Mouse (Mus musculus) thymus, adult 2 months (tissue): ENCODE results near the gene Sema3g. TPM values are rescaled to one million over a fixed set of nuclear protein-coding genes. Genes with fewer than 3 reads are reported as not detected.

Experiments
- DNase-seq: peaks from one replicate; pipeline ENCODE4 v3.0.0; 2021
- H3K27ac ChIP-seq: fragments of 200-500 bp; 2 replicates; pipeline ENCODE4 v1.5.1; 2012; ENCODE audit warnings: low read length, control low read depth; ENCODE audit not compliant: control insufficient read depth, insufficient read depth
- H3K27me3 ChIP-seq: fragments of 200-500 bp; 2 replicates; pipeline ENCODE4 v1.6.1; 2012; ENCODE audit warnings: mild to moderate bottlenecking, low read length, moderate library complexity, mixed read lengths; ENCODE audit not compliant: control insufficient read depth, insufficient read depth
- H3K36me3 ChIP-seq: fragments of 200-500 bp; 2 replicates; pipeline ENCODE4 v1.6.1; 2012; ENCODE audit warnings: mild to moderate bottlenecking, low read length, moderate library complexity; ENCODE audit not compliant: control insufficient read depth, insufficient read depth
- H3K4me1 ChIP-seq: fragments of 200-500 bp; replicated peaks from 2 replicates; pipeline ENCODE4 v1.6.1; 2012; ENCODE audit warnings: low read length; ENCODE audit not compliant: control insufficient read depth, insufficient read depth
- H3K4me3 ChIP-seq: fragments of 200-500 bp; 2 replicates; pipeline ENCODE4 v1.5.1; 2012; ENCODE audit warnings: mild to moderate bottlenecking, low read length, control low read depth, moderate library complexity; ENCODE audit not compliant: control insufficient read depth, insufficient read depth
- CTCF ChIP-seq: fragments of 200-500 bp; IDR thresholded peaks from 2 replicates; pipeline ENCODE4 v1.5.1; 2012; ENCODE audit warnings: mild to moderate bottlenecking, control low read depth, low read length, moderate library complexity, borderline replicate concordance; ENCODE audit not compliant: control insufficient read depth, poor library complexity, insufficient read depth; ENCODE audit errors: extremely low read depth
- POLR2A ChIP-seq: fragments of 200-500 bp; IDR thresholded peaks from 2 replicates; pipeline ENCODE4 v1.6.1; 2012; ENCODE audit warnings: mild to moderate bottlenecking, low read length, control low read depth, moderate library complexity; ENCODE audit not compliant: control insufficient read depth, poor library complexity, insufficient read depth; ENCODE audit errors: extremely low read depth
- WGBS: fragments of 180-500 bp; shearing (Covaris S2); methylation state at CpG from one replicate; pipeline ENCODE4 v1.1.7; 2018; 5-methylcytosine and 5-hydroxymethylcytosine counted together
- polyA plus RNA-seq: library from polyadenylated mRNA; depleted of rRNA; stranded (reverse); fragments of >200 nt; gene quantifications from 2 replicates; pipeline ENCODE4 v1.2.3, GENCODE M21; 2012

Gene Sema3g
- polyA plus RNA-seq, 1 experiment = 2.4 TPM

GRCm38 (mm10) chr14:31205244-31205561 lies 12.5 kb upstream of the Sema3g start:
- 36% methylated on average over 8 of the region's 8 CpGs for WGBS
- Histone ChIP-seq H3K4me3 (peak overlapping the region; percentile 80), H3K36me3 (peaks cover 35% of the 10 kb centered on the region), H3K27me3 (no peaks in the 10 kb centered on the region), H3K27ac (no peak overlapping the region), H3K4me1 (peaks cover 16% of the 10 kb centered on the region)
- DNase-seq = peak; percentile 10
- no peak for TF ChIP-seq CTCF
- no peak for TF ChIP-seq POLR2A

GRCm38 (mm10) chr14:31205562-31206467 lies 11.8 kb upstream of the Sema3g start:
- Histone ChIP-seq H3K4me3 (peak overlapping the region; percentile 80), H3K4me1 (peaks cover 16% of the 10 kb centered on the region), H3K36me3 (peaks cover 31% of the 10 kb centered on the region), H3K27ac (no peak overlapping the region), H3K27me3 (no peaks in the 10 kb centered on the region)
- WGBS = 2% methylated on average over 39 of the region's 39 CpGs
- peak; percentile 52 for DNase-seq
- TF ChIP-seq CTCF = no peak
- no peak for TF ChIP-seq POLR2A

- no peak overlapping the region for H3K27ac ChIP-seq
Observed at GRCm38 (mm10) chr14:31206472-31206981, 11.1 kb upstream of the Sema3g start.

GRCm38 (mm10) chr14:31207070-31207830 lies 10.4 kb upstream of the Sema3g start:
- TF ChIP-seq POLR2A = no peak
- no peak for TF ChIP-seq CTCF
- no peak overlapping the region for H3K27ac ChIP-seq
- peaks cover 17% of the 10 kb centered on the region for H3K36me3 ChIP-seq
- peaks cover 16% of the 10 kb centered on the region for H3K4me1 ChIP-seq
- DNase-seq = no peak
- peak overlapping the region; percentile 65 for H3K4me3 ChIP-seq
- no peaks in the 10 kb centered on the region for H3K27me3 ChIP-seq
- 80% methylated on average over 13 of the region's 13 CpGs for WGBS

More at GRCm38 (mm10) chr14:31206472-31206981, 11.1 kb upstream of the Sema3g start:
- no peaks in the 10 kb centered on the region for H3K27me3 ChIP-seq
- peaks cover 16% of the 10 kb centered on the region for H3K4me1 ChIP-seq
- H3K4me3 ChIP-seq = peak overlapping the region; percentile 80
- under 1% methylated on average over 48 of the region's 48 CpGs for WGBS
- peaks cover 24% of the 10 kb centered on the region for H3K36me3 ChIP-seq
- TF ChIP-seq POLR2A (peak; percentile 94), CTCF (0 out of 2 replicates have a peak, but pooled peaks have one; percentile 39)
- peak; percentile 96 for DNase-seq

GRCm38 (mm10) chr14:31208084-31208483 lies 9.6 kb upstream of the Sema3g start, which contains the start of gene Tnnc1:
Gene Tnnc1 (plus strand): TSS chr14:31208312.
- H3K4me1 ChIP-seq = peaks cover 16% of the 10 kb centered on the region
- no peaks in the 10 kb centered on the region for H3K27me3 ChIP-seq
- H3K36me3 ChIP-seq = peaks cover 9% of the 10 kb centered on the region
- no peak within 1 kb of the TSS for H3K4me3 ChIP-seq
- H3K27ac ChIP-seq = no peak within 1 kb of the TSS
- 91% methylated on average over 2 of the region's 2 CpGs for WGBS
- no peak for DNase-seq
- no peak for TF ChIP-seq POLR2A
- no peak for TF ChIP-seq CTCF

- H3K27ac ChIP-seq = no peak overlapping the region
- H3K4me1 ChIP-seq = peaks cover 16% of the 10 kb centered on the region
- WGBS = 91% methylated on average over 4 of the region's 4 CpGs
- DNase-seq = no peak
- H3K36me3 ChIP-seq = no peaks in the 10 kb centered on the region; the same call in 1 of the 2 replicates
- H3K4me3 ChIP-seq = no peak overlapping the region
- no peaks in the 10 kb centered on the region for H3K27me3 ChIP-seq
- TF ChIP-seq POLR2A (no peak), CTCF (no peak)
Observed at GRCm38 (mm10) chr14:31209133-31209557, 8.5 kb upstream of the Sema3g start.
